Mouse (Mus musculus) liver, postnatal 0 days (tissue): ENCODE results near the gene Thsd7b.

Experiments used
- CTCF ChIP-seq: sonication (generic); IDR thresholded peaks from 2 replicates; pipeline ENCODE4 v1.5.1; 2016; ENCODE audit warnings: antibody characterized with exemption, low read depth
- EP300 ChIP-seq: IDR thresholded peaks from 2 replicates; pipeline ENCODE4 v1.6.1; 2016; ENCODE audit warnings: antibody characterized with exemption, low read depth, mild to moderate bottlenecking

DNA sequence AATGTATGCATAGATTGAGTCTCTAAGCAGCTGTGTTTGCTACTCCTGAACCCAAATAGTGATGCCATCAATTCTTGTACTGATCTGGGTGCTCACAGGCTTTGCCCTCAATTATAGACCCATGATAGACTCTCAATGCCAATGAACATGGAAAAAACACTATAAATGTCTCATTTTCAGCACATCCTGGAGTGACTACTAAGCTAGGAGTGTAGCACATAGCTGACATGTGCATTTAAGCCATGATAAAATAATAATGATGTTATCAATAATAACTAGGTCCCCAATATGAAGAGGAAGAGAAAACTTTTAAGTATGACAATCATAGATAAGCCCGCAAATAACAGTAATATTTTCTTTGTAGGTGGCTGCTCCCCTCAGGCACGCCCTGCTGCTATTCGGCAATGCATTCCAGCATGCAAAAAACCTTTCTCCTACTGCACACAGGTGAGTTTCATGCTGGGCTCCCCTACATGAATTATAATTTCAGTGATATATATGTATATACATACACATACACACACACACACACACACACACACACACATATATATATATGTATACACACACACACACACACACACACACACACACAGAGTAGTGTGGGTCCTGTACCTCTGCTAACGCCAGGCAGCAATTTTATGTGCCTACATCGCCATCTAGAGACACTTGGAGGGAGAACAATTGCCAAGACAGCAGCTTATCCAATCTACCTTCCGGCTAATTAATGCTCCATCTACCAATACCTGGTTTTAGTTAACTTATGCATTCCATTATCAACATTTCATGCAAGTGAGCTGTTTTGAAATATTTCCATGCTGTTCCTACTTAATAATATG is 919.3 kb downstream of the Thsd7b start:
- peak; percentile 61 for TF ChIP-seq CTCF
- no peak for TF ChIP-seq EP300
